Mouse (Mus musculus) left cerebral cortex, postnatal 10 days (tissue): ENCODE data around the gene Zfp738. TPM values are rescaled to one million over a fixed set of nuclear protein-coding genes. Genes with fewer than 3 reads are reported as not detected.

Experiments
- total RNA-seq, 2 experiments: library from RNA; stranded (reverse); gene quantifications; 2 replicates each; pipeline ENCODE4 v1.2.3; 2021

The Zfp738 gene
- total RNA-seq, 2 experiments from 2014 or later, result 21.0 to 21.8 TPM

Other genes with a start within 250 kb of the Zfp738 start
- 10 to 100 TPM in 1 of 2 experiments, 1 to 10 TPM in 1; 9.9 to 12.4 TPM for gene Zfp874a, start 235.4 kb downstream of the Zfp738 start, total RNA-seq
- 10 to 100 TPM; 14.2 to 15.1 TPM for gene Zfp874b, start 202.8 kb downstream of the Zfp738 start, total RNA-seq
- gene Zfp58, start 186.5 kb downstream of the Zfp738 start, total RNA-seq, result 1 to 10 TPM; 5.7 to 7.0 TPM
- gene Gm26965, start 160.9 kb downstream of the Zfp738 start, total RNA-seq, result not detected
- 10 to 100 TPM; 25.1 to 28.4 TPM for gene Zfp87, start 160.9 kb downstream of the Zfp738 start, total RNA-seq
- 1 to 10 TPM; 9.5 to 9.6 TPM for gene Zfp748, start 133.2 kb downstream of the Zfp738 start, total RNA-seq
- 10 to 100 TPM in 1 of 2 experiments, 1 to 10 TPM in 1; 8.9 to 10.1 TPM for gene Zfp729b, start 77.4 kb downstream of the Zfp738 start, total RNA-seq
- gene Gm49345, start 49.3 kb downstream of the Zfp738 start, total RNA-seq, result 1 to 10 TPM in 1 of 2 experiments, under 1 TPM in 1; 0.71 to 1.2 TPM
- gene Zfp729a, start 49.3 kb downstream of the Zfp738 start, total RNA-seq, result 1 to 10 TPM; 7.7 to 7.9 TPM
- 10 to 100 TPM; 12.7 to 16.3 TPM for gene Zfp65, start 42.1 kb upstream of the Zfp738 start, total RNA-seq
- gene Zfp85, start 68.2 kb upstream of the Zfp738 start, total RNA-seq, result 1 to 10 TPM; 5.8 to 6.5 TPM
- 1 to 10 TPM; 3.7 to 4.6 TPM for gene Zfp493, start 92.6 kb upstream of the Zfp738 start, total RNA-seq
- 1 to 10 TPM; 7.4 to 8.4 TPM for gene Zfp273, start 126.7 kb upstream of the Zfp738 start, total RNA-seq
- gene Gm10037, start 144.0 kb upstream of the Zfp738 start, total RNA-seq, result 1 to 10 TPM; 7.4 to 7.8 TPM
- not detected for gene BC048507, start 176.3 kb upstream of the Zfp738 start, total RNA-seq